Mouse (Mus musculus) ovary, postnatal 10 days (tissue): ENCODE measurements around the gene Tmem135.

Experiments used
- DNase-seq: peaks from one replicate; pipeline ENCODE4 v3.0.0; 2022; ENCODE audit warnings: low spot score

The Tmem135 gene

DNA sequence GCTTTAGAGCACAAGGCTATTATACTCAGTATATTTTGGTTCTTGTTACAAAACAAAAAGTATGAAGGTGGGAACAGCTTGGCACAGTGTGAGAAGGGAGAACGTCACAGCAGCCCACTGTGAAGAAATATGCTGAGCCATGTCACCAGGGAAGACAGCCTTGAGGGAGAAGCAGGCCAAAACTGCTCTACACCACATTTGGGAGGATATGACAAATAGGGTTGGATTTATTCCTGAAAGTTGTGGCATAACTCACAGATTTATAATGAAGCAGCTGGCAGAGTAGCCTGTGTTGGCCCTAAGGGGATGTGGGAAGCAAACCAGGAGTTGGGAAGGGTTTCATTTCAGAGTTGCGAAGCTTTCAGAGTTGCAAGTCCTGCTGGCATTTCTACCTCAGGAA, 225.4 kb downstream of the Tmem135 start:
- DNase-seq, result no peak

DNA sequence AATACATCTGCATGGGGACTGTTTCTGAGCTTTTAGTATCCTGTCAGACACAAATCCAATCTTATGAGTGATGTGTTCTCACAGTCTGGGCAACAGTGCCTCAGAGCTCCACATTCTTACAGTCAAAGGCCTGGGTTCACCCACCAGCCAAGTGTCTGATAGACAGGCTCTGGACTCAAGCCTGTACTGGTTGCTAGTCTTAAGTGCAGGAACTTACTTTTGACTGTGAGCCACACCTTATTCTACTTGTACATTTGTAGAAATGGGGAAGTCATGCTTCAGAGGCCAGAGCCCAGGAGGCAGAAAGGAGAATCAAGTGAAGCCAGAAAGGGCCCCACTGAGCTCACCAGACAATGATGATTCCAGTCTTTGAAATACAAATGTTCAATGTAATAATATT, 226.1 kb downstream of the Tmem135 start:
- no peak for DNase-seq

DNA sequence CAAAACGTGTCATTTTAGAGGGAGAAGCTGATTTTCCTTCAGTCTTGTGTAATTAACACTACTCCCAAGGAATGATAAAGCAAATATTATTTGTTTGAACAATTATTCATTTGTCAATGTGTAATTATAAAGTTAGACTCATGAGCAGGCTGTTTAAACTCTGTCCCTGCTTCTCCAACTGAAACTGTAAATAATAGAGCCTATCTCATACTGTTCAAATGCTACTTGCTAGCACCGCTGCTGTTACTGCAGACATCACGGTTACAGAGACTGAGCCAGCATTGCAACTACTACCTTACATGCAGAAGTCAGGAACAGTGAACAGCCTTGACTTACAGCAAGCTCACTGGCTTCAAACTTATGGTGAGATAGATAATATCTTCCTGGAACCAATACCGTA, 229.6 kb downstream of the Tmem135 start:
- no peak for DNase-seq

DNA sequence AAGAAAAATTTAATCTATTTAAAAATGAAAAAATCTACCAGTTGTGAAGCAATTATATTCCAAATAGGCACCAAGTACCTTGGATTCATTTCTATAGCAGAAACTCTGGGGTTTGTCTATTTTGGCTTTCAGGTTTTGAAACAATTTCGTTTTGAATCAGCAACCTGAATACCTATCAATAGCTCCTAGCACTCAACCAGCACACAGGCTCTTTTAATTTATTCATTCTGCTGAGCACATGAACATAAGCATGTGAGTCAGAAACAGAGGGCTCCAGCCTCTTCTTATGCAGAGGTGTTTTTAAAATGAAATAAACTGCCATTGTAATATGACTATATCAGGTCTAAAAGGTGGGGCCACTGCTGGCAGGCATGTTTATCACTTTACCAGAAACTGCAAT, 231.0 kb downstream of the Tmem135 start:
- DNase-seq, result no peak

DNA sequence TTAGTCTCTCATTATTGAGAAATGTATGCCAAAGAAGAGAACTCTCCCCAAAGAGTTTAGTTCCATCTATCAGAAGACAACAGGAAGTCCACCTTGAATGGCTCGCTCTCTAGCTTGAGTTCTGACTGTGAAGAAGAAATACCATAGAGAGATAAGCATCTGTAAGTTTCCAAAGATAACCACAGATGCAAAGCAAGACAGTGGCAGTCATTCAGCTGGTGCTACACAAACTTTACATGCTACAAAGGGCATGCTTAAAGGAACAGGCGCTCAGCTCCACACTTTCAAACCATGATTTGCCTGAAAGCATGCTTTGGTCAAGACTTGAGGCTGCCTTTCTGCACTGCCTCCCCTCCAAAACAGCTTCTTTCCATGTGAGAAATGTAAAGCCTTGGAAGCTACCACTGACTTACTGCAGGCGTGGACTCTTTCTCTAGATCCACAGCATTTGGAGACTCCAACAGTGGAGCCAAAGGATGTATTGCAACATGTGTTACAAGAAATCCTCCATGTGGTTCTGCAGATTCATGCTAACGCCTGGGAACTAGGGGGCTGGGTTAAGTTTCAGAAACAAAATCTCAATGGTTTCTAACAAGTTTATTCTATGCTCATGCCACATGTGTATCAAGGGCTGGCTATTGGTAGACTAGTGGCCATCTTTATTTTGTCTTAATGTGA, 232.1 kb downstream of the Tmem135 start:
- no peak for DNase-seq

DNA sequence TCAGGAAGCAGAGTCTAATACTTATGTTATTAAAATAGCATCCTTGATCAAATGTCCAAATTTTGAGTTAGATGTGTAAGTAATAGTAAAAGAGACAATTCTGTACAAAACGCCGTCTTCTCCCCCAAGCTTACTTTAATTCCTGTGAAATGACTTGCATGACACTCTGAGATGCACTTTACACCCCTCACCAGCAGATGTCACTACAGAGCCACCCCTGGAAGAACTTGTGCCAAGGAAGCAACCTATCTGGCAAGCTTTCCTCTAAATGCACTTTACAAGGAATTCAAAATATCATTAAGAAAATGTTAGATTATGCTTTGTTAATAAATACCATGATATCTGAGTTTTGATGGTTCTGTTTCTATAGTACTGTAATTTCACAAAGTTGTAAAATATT, 235.4 kb downstream of the Tmem135 start:
- DNase-seq, result peak; percentile 44

DNA sequence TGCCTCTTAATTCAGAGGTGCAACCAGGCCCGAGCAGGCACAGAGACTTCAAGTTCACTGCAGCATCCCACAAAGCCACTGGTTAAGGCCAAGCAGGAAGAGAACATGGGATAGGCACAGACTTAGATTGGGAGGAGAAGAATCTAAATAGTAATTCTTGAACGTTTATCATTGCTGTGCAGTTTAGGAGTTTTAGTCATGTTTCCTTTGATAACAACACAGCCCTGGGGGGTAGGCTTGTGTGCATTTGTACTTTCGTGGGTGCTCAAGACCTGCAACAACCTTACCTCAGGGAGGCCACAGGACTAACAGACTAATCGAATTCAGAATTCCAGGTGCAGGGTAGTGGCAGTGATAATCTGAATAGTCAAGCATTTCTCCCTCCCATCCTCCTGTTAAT, 238.5 kb downstream of the Tmem135 start:
- DNase-seq, result no peak

DNA sequence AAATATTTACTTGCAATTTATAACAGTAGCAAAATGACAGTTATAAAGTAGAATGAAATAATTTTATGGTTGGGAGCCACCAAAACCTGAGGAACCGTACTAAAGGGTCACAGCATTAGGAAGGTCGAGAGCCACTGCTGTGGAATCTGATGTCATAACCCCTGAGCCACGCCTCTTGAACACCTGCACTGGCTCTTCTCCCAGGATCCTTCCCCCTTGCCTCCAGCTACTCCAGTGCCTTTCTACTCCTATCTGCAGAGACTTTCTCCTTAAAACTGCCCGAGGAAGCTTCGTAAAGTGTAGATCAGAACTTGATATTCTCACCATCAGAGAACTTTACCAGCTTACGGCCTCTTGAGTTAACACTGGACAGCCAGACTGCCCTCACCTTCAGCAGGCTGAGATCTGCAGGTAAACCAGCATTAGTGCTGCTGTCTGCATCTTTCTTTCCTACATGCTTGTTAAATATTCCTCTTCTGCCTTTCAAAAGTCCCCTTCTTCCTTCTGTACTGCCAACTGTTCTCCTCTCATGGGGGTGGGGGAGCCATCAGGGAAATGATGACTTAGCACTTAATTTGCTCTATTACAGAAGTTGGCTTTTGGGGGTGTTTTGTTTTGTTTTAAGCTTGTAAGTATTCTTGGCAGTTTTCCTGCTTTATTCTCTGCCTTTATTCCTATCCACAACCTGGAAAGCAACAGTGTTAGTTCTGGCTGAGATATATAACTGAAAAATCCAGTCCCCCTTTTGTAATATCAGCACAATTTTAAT, 242.2 kb downstream of the Tmem135 start:
- no peak for DNase-seq

DNA sequence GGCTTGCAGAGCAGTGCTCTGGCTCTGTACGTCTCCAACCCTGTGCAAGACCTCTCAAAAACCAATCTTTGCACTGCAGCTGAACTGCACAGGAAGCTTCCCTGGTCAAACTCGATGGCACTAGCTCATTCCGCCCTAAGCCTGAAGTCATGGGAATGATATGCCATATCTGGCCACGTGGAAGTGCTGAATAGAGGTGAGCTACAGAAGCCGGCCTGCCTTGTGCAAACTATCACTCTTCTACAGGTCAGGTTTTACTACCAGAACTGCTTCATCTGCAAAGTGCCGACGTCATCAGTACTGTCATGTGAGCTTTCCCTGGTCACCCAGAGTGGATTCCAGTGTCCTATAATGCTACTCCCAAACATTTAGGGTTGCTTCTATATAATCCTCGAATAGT, 246.7 kb downstream of the Tmem135 start:
- DNase-seq, result no peak

DNA sequence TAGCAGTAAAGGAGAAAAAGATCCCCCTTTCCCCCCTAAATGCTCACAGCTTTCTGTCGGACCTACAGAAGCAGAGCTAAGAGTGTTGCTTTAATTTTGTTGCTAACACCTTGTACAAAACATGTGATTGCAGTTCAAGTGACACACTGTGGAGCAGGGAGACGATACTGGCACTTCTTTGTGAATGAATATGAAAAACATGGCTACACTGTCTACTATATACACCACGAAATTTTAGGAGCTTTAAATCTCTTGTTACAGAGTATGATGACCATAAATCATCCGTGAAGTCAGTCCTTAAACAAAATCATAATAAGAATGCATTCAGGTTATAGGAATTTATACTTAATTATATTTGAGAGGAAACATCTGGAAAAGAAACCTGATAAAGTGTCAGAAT, 247.4 kb downstream of the Tmem135 start:
- no peak for DNase-seq

DNA sequence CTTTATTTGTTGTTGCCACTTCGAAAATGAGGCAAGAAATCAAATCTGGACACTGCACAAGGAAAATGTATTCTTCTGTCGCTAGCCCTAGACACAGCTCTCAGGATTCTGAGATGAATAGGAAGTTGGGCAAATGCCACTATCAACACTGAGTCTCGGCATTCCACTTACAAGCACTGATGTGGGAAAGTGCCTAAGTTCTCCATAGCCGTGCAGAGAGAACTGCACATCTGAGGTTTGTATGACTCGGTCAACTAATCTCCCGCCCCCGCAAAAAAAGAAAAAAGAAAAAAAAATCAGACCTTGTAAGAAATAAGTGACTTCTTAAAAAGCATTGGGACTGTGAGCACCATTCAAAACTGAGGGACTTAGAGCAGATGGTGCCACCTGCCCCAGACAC, 248.3 kb downstream of the Tmem135 start:
- no peak for DNase-seq

DNA sequence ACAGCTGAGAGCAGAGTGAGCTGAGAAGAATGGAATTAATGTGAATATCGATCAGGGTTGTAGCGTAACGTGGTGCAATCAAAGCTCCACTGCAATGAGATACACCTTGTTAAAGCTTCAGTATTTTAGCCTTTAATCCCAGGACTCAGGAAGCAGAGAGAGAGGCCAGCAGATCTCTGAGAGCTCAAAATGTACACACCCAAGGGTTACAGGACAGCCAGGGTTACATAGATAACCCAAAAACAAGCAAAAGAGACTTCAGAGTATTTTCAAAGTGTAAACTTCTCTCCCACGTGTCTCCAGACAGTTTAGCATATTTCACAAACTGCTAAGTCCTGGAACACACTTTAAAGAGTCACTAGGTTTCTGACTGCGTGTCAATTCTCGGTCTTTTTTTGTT, 248.8 kb downstream of the Tmem135 start:
- DNase-seq, result no peak

DNA sequence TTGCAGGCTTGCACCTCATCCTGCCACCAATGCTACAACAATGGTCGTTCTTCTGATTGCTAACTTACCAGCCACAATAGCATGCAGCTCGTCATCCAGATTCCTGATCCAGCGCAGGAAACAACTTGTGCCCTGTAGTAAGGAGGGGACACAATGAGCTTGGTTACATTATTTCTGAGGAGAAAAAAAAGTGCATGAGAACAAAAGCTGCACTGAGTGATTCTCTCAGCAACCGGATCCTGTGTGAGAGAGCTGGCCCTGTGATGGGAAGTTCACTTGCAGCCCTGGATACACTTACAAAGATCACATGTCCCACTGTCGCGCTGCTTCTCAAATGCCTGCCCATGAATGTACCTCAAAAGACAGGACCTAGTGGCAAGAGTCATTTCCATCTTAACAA, 252.7 kb downstream of the Tmem135 start:
- DNase-seq, result no peak

DNA sequence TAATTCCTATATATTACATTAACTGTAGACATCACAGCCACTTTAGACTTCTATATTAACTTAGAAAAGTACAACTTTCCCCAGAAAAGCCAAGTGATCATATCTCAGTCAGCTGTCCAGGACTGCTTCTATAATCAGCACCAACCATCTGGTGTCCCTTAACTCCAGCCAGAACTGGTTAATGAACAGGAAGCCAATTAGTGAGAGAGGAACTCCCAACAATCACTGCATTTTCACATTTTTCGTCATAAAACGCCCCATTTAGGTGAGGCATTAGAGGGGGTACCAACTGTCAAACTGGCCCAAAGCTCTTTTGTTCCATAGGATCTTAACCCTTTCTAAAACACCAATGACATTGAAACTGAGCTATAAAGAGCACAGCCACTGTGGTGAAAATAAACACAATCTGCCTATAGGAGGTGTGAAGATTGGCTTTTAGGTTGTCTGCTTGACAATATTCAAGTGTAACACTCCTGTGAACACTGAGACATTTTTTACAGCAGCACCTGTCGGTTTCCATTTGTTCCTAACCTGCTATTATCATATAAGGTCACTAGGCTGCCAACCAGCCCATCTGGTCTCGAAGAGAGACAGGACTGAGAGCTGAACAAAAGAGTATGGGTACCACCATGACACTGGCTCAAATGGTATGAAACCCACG, 263.3 kb downstream of the Tmem135 start:
- DNase-seq, result no peak

DNA sequence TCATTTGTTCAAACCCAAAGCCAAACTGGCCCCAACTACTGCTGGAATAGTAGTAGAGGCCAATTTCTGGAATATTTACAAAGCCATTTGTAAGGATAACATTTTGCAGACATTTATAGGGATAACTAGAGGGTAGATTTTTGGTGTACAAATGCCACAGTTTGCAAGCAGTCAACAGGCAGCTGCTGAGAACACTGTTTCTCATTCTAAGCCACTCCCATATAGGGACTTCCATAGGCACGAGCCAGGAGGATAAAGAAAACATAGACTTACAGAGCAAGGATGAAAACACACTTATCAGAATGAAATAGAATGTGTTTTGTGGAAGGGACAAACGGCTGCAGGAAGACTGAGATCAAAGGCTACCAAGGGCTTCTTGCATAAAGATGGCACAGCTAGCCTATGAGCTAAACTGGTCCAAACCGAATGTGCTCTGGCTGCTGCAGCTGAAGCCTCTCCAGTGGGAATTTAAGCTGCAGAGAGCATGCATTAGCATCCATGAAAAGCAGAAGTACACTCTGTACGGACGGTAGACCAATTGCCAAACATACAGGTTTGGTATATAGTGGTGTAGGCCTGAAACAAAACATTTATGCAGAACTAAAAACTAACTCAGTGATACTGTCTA, 269.0 kb downstream of the Tmem135 start:
- no peak for DNase-seq

DNA sequence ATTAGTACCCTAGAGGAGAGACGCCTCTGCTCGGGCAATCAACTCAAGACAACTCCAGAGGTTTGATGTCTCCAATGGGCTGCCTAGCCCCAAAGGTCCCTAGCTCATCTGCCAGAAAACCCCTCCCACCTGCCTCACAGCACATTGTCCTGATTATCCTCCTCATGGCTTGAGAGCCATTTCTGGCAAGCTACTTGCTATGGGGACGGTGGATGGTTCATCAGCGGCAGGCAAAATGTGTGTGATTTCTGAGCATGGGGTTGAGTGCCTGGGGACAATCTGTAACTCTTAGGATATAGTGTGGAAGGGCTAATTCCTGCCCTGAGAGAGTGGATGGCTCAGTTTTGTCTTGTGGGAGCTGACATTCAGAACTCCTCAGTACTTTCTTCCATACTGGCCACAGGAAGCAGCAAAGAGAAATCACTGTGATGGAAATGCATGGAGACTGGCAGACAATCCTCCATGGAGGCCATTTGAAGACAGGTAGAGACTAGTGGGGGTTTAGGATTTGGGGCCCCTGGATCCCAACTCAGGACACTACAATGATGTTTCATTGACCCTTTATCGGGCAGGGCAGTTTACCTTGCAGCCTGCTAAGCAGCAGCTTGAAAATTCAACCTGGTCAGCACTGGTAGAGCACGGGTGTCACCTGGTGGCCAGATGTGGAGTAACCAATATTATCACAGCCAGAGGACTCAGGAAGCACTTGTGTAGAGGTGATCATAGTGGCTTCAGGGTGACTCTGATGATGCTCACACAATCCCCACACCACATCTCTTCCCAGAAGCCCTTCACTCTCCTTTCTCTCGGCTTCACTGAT, 277.7 kb downstream of the Tmem135 start:
- DNase-seq, result peak; percentile 24

DNA sequence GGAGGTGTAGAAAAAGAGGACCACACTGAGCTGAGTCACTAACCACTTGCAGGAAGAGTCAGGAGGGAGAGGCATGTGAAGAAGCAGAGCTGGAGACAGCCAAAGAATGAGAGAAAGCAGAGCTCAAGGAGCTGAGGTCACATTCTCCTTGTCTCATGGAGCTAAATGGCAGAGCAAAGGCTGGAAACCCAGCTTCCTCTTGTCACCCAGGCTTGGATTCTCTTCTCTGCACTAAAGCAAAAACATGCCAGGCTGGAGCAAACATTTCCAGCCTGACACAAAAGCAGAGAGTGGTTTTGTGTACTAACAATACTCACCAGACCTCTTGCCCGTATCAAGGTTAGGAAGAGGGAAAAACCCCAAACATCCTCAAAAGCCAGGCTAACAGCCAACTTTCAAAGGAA, 287.8 kb downstream of the Tmem135 start:
- DNase-seq, result no peak

DNA sequence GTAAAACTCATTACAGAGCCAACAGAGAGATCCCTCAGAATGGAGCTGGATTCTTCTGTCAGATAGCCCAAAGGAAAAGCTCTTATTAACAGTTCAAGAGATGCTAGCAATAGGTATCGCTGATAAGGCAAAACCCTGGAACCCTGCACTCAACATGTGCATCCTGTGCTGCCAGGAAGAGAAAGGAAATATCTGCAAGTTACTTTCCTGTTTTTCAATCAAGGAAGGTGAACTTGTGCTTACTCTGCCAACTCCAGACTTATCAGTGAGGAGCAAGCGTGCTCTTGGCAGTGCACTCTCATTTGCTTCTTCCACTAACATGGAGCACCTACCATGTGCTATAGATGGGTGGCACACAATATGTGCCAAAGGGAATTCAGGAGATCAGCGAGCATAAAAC, 288.4 kb downstream of the Tmem135 start:
- no peak for DNase-seq

DNA sequence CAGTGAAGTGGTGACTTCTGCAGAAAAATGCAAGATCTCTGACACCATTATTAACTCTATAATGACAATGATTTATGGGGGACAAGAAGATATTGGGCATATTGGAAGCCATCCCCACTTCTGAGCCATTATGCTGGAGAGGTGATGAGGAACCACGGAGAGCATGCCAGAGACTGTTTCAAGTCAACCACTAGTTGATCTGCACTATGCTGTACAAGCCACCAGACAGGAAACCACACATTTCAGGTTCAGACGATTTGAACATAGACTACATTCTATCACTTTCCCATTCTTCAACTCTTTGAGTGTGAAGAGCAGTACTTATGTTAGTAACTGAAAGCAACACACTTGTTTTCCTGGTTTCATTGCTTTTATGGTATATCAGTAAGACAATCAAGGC, 297.6 kb downstream of the Tmem135 start:
- DNase-seq, result no peak

DNA sequence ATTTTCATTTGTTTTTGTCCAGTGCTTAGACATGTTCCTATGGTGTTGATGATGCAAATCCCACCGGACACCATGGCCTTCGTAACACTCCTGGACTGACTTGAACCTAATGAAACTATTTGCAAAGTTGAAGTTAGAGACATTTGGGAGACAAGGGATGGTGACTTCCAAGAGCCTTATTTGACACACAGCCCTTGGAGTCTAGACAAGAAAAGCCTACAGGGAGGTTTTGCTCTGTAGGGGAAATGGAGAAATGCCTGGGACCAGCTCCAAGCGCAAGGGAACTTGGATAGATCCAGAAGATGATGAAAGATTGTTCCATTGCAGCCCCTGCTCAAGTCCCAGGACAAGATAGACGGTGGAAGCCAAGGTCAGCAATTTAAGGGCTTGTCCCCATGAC, 304.3 kb downstream of the Tmem135 start:
- DNase-seq, result no peak
